Mouse (Mus musculus) lung, postnatal 0 days (tissue): Measurements from ENCODE around the gene Dok1.
A peak's percentile ranks its signal among the peaks of the same experiment; 100 is the strongest.

Source experiments
- CTCF ChIP-seq: IDR thresholded peaks from 2 replicates; pipeline ENCODE4 v1.5.1; 2016; ENCODE audit warnings: antibody characterized with exemption, mild to moderate bottlenecking
- EP300 ChIP-seq: IDR thresholded peaks from 2 replicates; pipeline ENCODE4 v1.6.1; 2016; ENCODE audit warnings: antibody characterized with exemption, mild to moderate bottlenecking, control low read depth

- no peak for TF ChIP-seq CTCF
- TF ChIP-seq EP300 = peak; percentile 83
Measured at GRCm38 (mm10) chr6:83008659-83009058, 24.6 kb downstream of the Dok1 start.
